Mouse (Mus musculus) midbrain, embryonic 14.5 days (tissue): ENCODE results near the gene Lsm4. TPM values are rescaled to one million over a fixed set of nuclear protein-coding genes. Genes with fewer than 3 reads are reported as not detected.

Experiments
- ATAC-seq: fragments of 200-750 bp; cut with Nextera tagmentation; 2 replicates; pipeline ENCODE4 v1.8.0; 2017; ENCODE audit warnings: moderate number of reproducible peaks, moderate library complexity; ENCODE audit not compliant: low FRiP score, low TSS enrichment
- DNase-seq: peaks from one replicate; pipeline ENCODE4 v3.0.0-alpha.2; 2015
- H3K27ac ChIP-seq: fragments of 300-500 bp; sonication (generic); replicated peaks from 2 replicates; pipeline ENCODE4 v1.5.1; 2014; ENCODE audit warnings: mild to moderate bottlenecking, low read depth, low read length, moderate library complexity
- H3K27me3 ChIP-seq: fragments of 300-500 bp; sonication (generic); 2 replicates; pipeline ENCODE4 v1.6.1; 2014; ENCODE audit warnings: low read length, control low read depth, mixed read lengths; ENCODE audit not compliant: control insufficient read depth, insufficient read depth
- H3K36me3 ChIP-seq: fragments of 300-500 bp; sonication (generic); 2 replicates; pipeline ENCODE4 v1.6.1; 2014; ENCODE audit warnings: low read length, control low read depth; ENCODE audit not compliant: control insufficient read depth, insufficient read depth
- H3K4me1 ChIP-seq: fragments of 300-500 bp; sonication (generic); 2 replicates; pipeline ENCODE4 v1.6.1; 2014; ENCODE audit warnings: mild to moderate bottlenecking, antibody characterized with exemption, low read length, control low read depth; ENCODE audit not compliant: control insufficient read depth, insufficient read depth
- H3K4me2 ChIP-seq: fragments of 300-500 bp; sonication (generic); 2 replicates; pipeline ENCODE4 v1.6.1; 2014; ENCODE audit warnings: mild to moderate bottlenecking, low read length, moderate library complexity
- H3K4me3 ChIP-seq: fragments of 300-500 bp; sonication (generic); replicated peaks from 2 replicates; pipeline ENCODE4 v1.5.1; 2014; ENCODE audit warnings: low read depth, low read length
- H3K9ac ChIP-seq: fragments of 300-500 bp; sonication (generic); replicated peaks from 2 replicates; pipeline ENCODE4 v1.6.1; 2014; ENCODE audit warnings: mild to moderate bottlenecking, low read length, moderate library complexity
- H3K9me3 ChIP-seq: fragments of 300-500 bp; sonication (generic); 2 replicates; pipeline ENCODE4 v1.6.1; 2016; ENCODE audit warnings: low read length, control low read depth, mixed read lengths; ENCODE audit not compliant: control insufficient read depth
- WGBS: fragments of 180-500 bp; shearing (Covaris S2); extraction: QIAGEN DNeasy Blood & Tissue Kit; methylation state at CpG from one replicate; pipeline ENCODE4 v1.1.7; 2014; 5-methylcytosine and 5-hydroxymethylcytosine counted together
- polyA plus RNA-seq: library from polyadenylated mRNA; unstranded; fragments of >200 nt; fragmentation: Nextera tagmentation; extraction: Ambion mirVana; gene quantifications from 2 replicates; pipeline ENCODE4 v1.2.1, GENCODE M21; 2014

The Lsm4 gene
- polyA plus RNA-seq, 1 experiment from 2014 or later: 175 TPM

DNA sequence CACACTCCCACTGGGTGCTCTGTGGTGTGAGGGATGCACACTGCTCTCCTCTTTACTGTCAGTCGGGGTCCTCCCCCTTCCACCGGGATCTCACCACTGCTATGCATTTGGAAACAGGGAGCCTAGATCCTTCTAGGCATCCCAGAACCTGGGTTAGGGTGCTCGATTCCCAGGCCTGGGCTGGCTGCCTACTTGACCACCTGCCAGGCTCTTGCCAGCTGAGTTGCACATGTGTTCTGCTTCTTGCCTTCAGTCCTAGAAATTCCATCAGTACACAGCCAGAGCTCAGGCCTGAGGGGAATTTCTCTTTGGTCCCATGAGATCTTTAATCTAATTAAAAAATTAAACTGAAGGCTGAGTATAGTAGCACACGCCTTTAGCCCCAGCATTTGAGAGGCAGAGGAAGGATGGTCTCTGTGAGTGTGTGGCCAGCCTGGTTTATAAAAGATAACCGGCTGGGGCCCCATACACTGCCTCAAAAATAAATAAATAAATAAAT, 16.9 kb downstream of the Lsm4 start:
- 81% methylated on average over 5 of the region's 5 CpGs for WGBS
- Histone ChIP-seq H3K4me2 (no peak overlapping the region), H3K27me3 (no peaks in the 10 kb centered on the region), H3K36me3 (no peaks in the 10 kb centered on the region), H3K4me3 (no peak overlapping the region), H3K9me3 (no peaks in the 10 kb centered on the region), H3K9ac (no peak overlapping the region), H3K27ac (no peak overlapping the region), H3K4me1 (peaks cover 10% of the 10 kb centered on the region; the same call in 1 of the 2 replicates)
- DNase-seq (no peak), ATAC-seq (no peak)

GRCm38 (mm10) chr8:70691230-70691629, 18.2 kb downstream of the Lsm4 start:
- Histone ChIP-seq H3K9me3 (no peaks in the 10 kb centered on the region), H3K27ac (peak overlapping the region; percentile 41; the same call in 1 of the 2 replicates), H3K27me3 (no peaks in the 10 kb centered on the region), H3K36me3 (no peaks in the 10 kb centered on the region), H3K4me2 (peak overlapping the region; percentile 56), H3K4me3 (peak overlapping the region; percentile 28), H3K9ac (peak overlapping the region; percentile 52), H3K4me1 (peaks cover 13% of the 10 kb centered on the region; the same call in 1 of the 2 replicates)
- no peak for DNase-seq
- ATAC-seq: no peak
- 59% methylated on average over 4 of the region's 4 CpGs for WGBS

GRCm38 (mm10) chr8:70691727-70692231, 18.7 kb downstream of the Lsm4 start:
- DNase-seq (peak; percentile 71), ATAC-seq (peak; percentile 38)
- no peaks in the 10 kb centered on the region for H3K36me3 ChIP-seq
- peak overlapping the region; percentile 28 for H3K4me3 ChIP-seq
- WGBS: under 1% methylated on average over 19 of the region's 20 CpGs
- no peaks in the 10 kb centered on the region for H3K9me3 ChIP-seq
- H3K27ac ChIP-seq: peak overlapping the region; percentile 41; the same call in 1 of the 2 replicates
- H3K27me3 ChIP-seq: no peaks in the 10 kb centered on the region
- H3K4me2 ChIP-seq: peak overlapping the region; percentile 56
- H3K4me1 ChIP-seq: peaks cover 18% of the 10 kb centered on the region
- peak overlapping the region; percentile 52 for H3K9ac ChIP-seq

GRCm38 (mm10) chr8:70693636-70694035, 20.6 kb downstream of the Lsm4 start:
- H3K9me3 ChIP-seq: no peaks in the 10 kb centered on the region
- H3K4me3 ChIP-seq: no peak overlapping the region
- ATAC-seq: no peak
- H3K4me2 ChIP-seq: no peak overlapping the region
- peaks cover 32% of the 10 kb centered on the region for H3K4me1 ChIP-seq
- H3K9ac ChIP-seq: no peak overlapping the region
- H3K27ac ChIP-seq: no peak overlapping the region
- no peaks in the 10 kb centered on the region for H3K27me3 ChIP-seq
- DNase-seq: no peak
- WGBS: 87% methylated on average over 5 of the region's 5 CpGs
- H3K36me3 ChIP-seq: no peaks in the 10 kb centered on the region

GRCm38 (mm10) chr8:70695318-70696018, 22.4 kb downstream of the Lsm4 start:
- WGBS: 41% methylated on average over 32 of the region's 32 CpGs
- Histone ChIP-seq H3K36me3 (no peaks in the 10 kb centered on the region), H3K4me3 (no peak overlapping the region), H3K27ac (no peak overlapping the region), H3K9ac (no peak overlapping the region), H3K4me1 (peaks cover 32% of the 10 kb centered on the region), H3K27me3 (no peaks in the 10 kb centered on the region), H3K4me2 (no peak overlapping the region), H3K9me3 (no peaks in the 10 kb centered on the region)
- no peak for DNase-seq
- no peak for ATAC-seq

- peak; percentile 86 for DNase-seq
- Histone ChIP-seq H3K27me3 (no peaks in the 10 kb centered on the region), H3K4me2 (peak overlapping the region; percentile 53), H3K27ac (peak overlapping the region; percentile 49), H3K9me3 (no peaks in the 10 kb centered on the region), H3K36me3 (no peaks in the 10 kb centered on the region), H3K4me1 (peaks cover 35% of the 10 kb centered on the region), H3K4me3 (0 out of 2 replicates have a peak overlapping the region, but pooled peaks have one; percentile 19), H3K9ac (0 out of 2 replicates have a peak overlapping the region, but pooled peaks have one; percentile 43)
- ATAC-seq: no peak
- WGBS: 6% methylated on average over 31 of the region's 31 CpGs
These were observed 23.2 kb downstream of the Lsm4 start for GRCm38 (mm10) chr8:70696019-70696885.

DNA sequence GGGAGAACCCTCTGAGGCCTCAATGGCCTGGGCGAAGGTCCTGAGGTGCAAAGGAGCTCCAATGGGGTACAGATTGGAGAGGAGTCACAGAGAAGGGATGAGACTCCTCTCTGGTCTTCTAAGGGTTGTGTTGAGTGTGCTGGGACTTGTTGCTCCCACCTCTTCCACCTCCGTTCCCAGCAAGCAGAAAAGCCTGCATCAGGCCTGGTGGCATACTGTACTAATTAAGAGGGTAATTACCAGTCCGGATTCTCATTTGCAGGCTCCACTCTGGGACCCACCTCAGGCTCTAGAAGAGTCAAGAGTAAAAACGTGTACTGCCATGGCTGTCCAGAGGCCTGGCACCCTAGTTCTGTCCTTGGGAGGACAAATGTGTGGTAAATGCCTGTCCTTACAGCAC, 23.9 kb downstream of the Lsm4 start:
- H3K4me2 ChIP-seq: peak overlapping the region; percentile 53
- no peaks in the 10 kb centered on the region for H3K36me3 ChIP-seq
- no peak overlapping the region for H3K4me3 ChIP-seq
- H3K9ac ChIP-seq: 0 out of 2 replicates have a peak overlapping the region, but pooled peaks have one; percentile 43
- peak overlapping the region; percentile 49 for H3K27ac ChIP-seq
- DNase-seq (no peak), ATAC-seq (no peak)
- WGBS: 44% methylated on average over 4 of the region's 4 CpGs
- no peaks in the 10 kb centered on the region for H3K9me3 ChIP-seq
- H3K4me1 ChIP-seq: peaks cover 36% of the 10 kb centered on the region
- H3K27me3 ChIP-seq: no peaks in the 10 kb centered on the region

GRCm38 (mm10) chr8:70697366-70698250, 24.6 kb downstream of the Lsm4 start:
- Histone ChIP-seq H3K36me3 (0 out of 2 replicates have a peak, but pooled peaks cover 1% of the 10 kb centered on the region), H3K27me3 (no peaks in the 10 kb centered on the region), H3K4me2 (peak overlapping the region; percentile 59), H3K4me1 (peaks cover 39% of the 10 kb centered on the region), H3K9me3 (no peaks in the 10 kb centered on the region), H3K9ac (peak overlapping the region; percentile 57; the same call in 1 of the 2 replicates), H3K27ac (peak overlapping the region; percentile 99), H3K4me3 (peak overlapping the region; percentile 97)
- no peak for ATAC-seq
- no peak for DNase-seq
- 72% methylated on average over 12 of the region's 12 CpGs for WGBS
